8 mouse cellular contexts compared by ENCODE assay signal in genomic region chr9:78176831-78177230, GRCm38 (mm10). TPM values are rescaled to one million over a fixed set of nuclear protein-coding genes. Genes with fewer than 3 reads are reported as not detected.
DNase-seq lines count a peak whose midpoint lies in the region; ATAC-seq lines count a peak whose summit lies in the region.

No protein-coding gene starts in this region.

- DNase-seq in cerebellum, adult 18-20 months: peak; percentile 9 to 31
- no peak for DNase-seq in cerebellum, adult 8-10 months
- DNase-seq in urinary bladder, postnatal 14 days (ENCODE audit: low spot score): peak; percentile 59
- DNase-seq in urinary bladder, postnatal 25 days (ENCODE audit: low spot score): no peak
- no peak for DNase-seq in hindbrain, embryonic 14.5 days (ENCODE audit: low spot score)
- peak; percentile 23 for DNase-seq in neural tube, embryonic 10.5 days (ENCODE audit: extremely low spot score, low spot score)
- DNase-seq in adrenal gland, adult 18-20 months (ENCODE audit: low spot score in 2 of 2): no peak

- H3K27ac ChIP-seq in hindbrain, embryonic 14.5 days: peak overlapping the region; percentile 97
- peak overlapping the region; percentile 98 for H3K27ac ChIP-seq in liver, embryonic 15.5 days (replicated peaks)

- no peaks in the 10 kb centered on the region for H3K36me3 ChIP-seq in hindbrain, embryonic 14.5 days (replicated peaks; ENCODE audit: control insufficient read depth, insufficient read depth)
- no peaks in the 10 kb centered on the region for H3K36me3 ChIP-seq in liver, embryonic 15.5 days (replicated peaks)

- WGBS in hindbrain, embryonic 14.5 days: 37% methylated on average over 7 of the region's 7 CpGs
- WGBS in liver, embryonic 15.5 days (ENCODE audit: insufficient replicate concordance): 12% methylated on average over 7 of the region's 7 CpGs

- peak overlapping the region; percentile 47 for H3K4me3 ChIP-seq in hindbrain, embryonic 14.5 days (replicated peaks; ENCODE audit: low read length)
- H3K4me3 ChIP-seq in liver, embryonic 15.5 days (replicated peaks): peak overlapping the region; percentile 77

- H3K9ac ChIP-seq in hindbrain, embryonic 14.5 days: peak overlapping the region; percentile 80
- peak overlapping the region; percentile 90 for H3K9ac ChIP-seq in liver, embryonic 15.5 days

- H3K4me1 ChIP-seq in hindbrain, embryonic 14.5 days (replicated peaks; ENCODE audit: control insufficient read depth, insufficient read depth, low read length): peaks cover 6% of the 10 kb centered on the region; the same call in 1 of the 2 replicates
- peaks cover 15% of the 10 kb centered on the region for H3K4me1 ChIP-seq in liver, embryonic 15.5 days (replicated peaks)

- H3K9me3 ChIP-seq in hindbrain, embryonic 14.5 days (ENCODE audit: control insufficient read depth, low read length): no peaks in the 10 kb centered on the region
- H3K9me3 ChIP-seq in liver, embryonic 15.5 days (replicated peaks): no peaks in the 10 kb centered on the region

- H3K4me2 ChIP-seq in hindbrain, embryonic 14.5 days (replicated peaks): peak overlapping the region; percentile 62
- H3K4me2 ChIP-seq in liver, embryonic 15.5 days: peak overlapping the region; percentile 84

- no peak for ATAC-seq in hindbrain, embryonic 14.5 days (ENCODE audit: low FRiP score)
- ATAC-seq in liver, embryonic 15.5 days (ENCODE audit: insufficient read depth): no peak

- H3K27me3 ChIP-seq in hindbrain, embryonic 14.5 days (ENCODE audit: control insufficient read depth, insufficient read depth, low read length): no peaks in the 10 kb centered on the region
- H3K27me3 ChIP-seq in liver, embryonic 15.5 days: no peaks in the 10 kb centered on the region

RNA-seq across cellular contexts. Expression of gene Gsta4, which starts 5.7 kb away (rescaled TPM):
- 23.6 and 31.3 TPM in 2 replicates for polyA plus RNA-seq in hindbrain, embryonic 14.5 days (2014; fragmentation: Nextera tagmentation; extraction: Ambion mirVana)
- 36.2 and 38.3 TPM in 2 replicates for polyA plus RNA-seq in liver, embryonic 15.5 days (2015; fragmentation: Nextera tagmentation; extraction: Ambion mirVana)
- total RNA-seq in adrenal gland, adult 18-20 months (2021): 10 to 100 TPM; 52.4 to 87.4 TPM

RNA-seq across cellular contexts. Expression of gene Gsta1, which starts 53.6 kb away (rescaled TPM):
- polyA plus RNA-seq in hindbrain, embryonic 14.5 days (2014; fragmentation: Nextera tagmentation; extraction: Ambion mirVana): not detected in 2 replicates
- not detected in 2 replicates for polyA plus RNA-seq in liver, embryonic 15.5 days (2015; fragmentation: Nextera tagmentation; extraction: Ambion mirVana)
- not detected for total RNA-seq in adrenal gland, adult 18-20 months (2021)

Comparison
In these comparisons a context has a peak if more than half of its experiments do, and no peak if none do; other contexts are left out.
1. DNase-seq: peak in cerebellum, adult 18-20 months (2 of 2), urinary bladder, postnatal 14 days (single experiment) and neural tube, embryonic 10.5 days (single experiment); none in cerebellum, adult 8-10 months (single experiment), urinary bladder, postnatal 25 days (single experiment), hindbrain, embryonic 14.5 days (single experiment) and adrenal gland, adult 18-20 months (0 of 2).